Mouse (Mus musculus): Measurements from ENCODE around the gene Klhdc1. TPM values are rescaled to one million over a fixed set of nuclear protein-coding genes. Genes with fewer than 3 reads are reported as not detected.

Gene Klhdc1
- polyA plus RNA-seq, 1 experiment: 8.1 TPM

DNA sequence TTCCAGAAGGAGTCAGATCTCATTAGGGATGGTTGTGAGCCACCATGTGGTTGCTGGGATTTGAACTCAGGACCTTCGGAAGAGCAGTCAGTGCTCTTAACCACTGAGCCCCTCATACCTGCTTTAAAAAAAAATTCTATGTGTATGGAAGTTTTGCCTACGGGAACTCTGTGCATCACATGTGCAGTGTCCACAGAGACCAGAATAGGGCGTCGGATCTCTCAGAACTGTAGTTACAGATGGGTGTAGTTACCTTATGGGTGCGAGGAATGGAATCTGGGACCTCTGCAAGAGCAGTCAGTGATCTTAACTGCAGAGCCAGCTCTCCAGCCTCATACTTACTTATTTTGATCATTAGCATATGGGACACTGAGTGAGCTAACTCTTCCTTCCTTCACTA, 21.3 kb downstream of the Klhdc1 start:
- H3K36me3 ChIP-seq (ENCODE audit: control insufficient read depth, insufficient read depth): no peaks in the 10 kb centered on the region
- TF ChIP-seq POLR2A (IDR thresholded peaks at IDR 0.05; ENCODE audit: insufficient read length, low read depth) (no peak), POLR2AphosphoS2 (IDR thresholded peaks at IDR 0.05; ENCODE audit: insufficient read length, low read depth) (no peak), REST (IDR thresholded peaks at IDR 0.05; ENCODE audit: insufficient read depth, insufficient read length) (no peak), E2F4 (IDR thresholded peaks at IDR 0.05; ENCODE audit: insufficient read depth) (no peak), MYOG (IDR thresholded peaks at IDR 0.05; ENCODE audit: control insufficient read depth in 1 of 3, insufficient read depth in 1 of 3, insufficient read length in 2 of 3, low read depth in 2 of 3) (no peak), CEBPB (IDR thresholded peaks at IDR 0.05; ENCODE audit: insufficient read depth, poor library complexity, severe bottlenecking) (no peak), TCF12 (IDR thresholded peaks at IDR 0.05; ENCODE audit: insufficient read depth, poor library complexity, severe bottlenecking) (no peak), MAX (IDR thresholded peaks at IDR 0.05; ENCODE audit: low read depth) (no peak), SRF (IDR thresholded peaks at IDR 0.05; ENCODE audit: control insufficient read depth, insufficient read length, low read depth) (no peak), MYOD1 (IDR thresholded peaks at IDR 0.05; ENCODE audit: control insufficient read depth in 1 of 3, insufficient read length in 2 of 3, low read depth in 2 of 3) (no peak), TCF3 (IDR thresholded peaks at IDR 0.05; ENCODE audit: insufficient read length, low read depth) (no peak), USF1 (IDR thresholded peaks at IDR 0.05; ENCODE audit: low read depth) (no peak)
- H3ac ChIP-seq (ENCODE audit: control insufficient read depth, insufficient read length): no peak overlapping the region
- no peaks in the 10 kb centered on the region for H3K27me3 ChIP-seq (ENCODE audit: control insufficient read depth, insufficient read depth, insufficient read length)
- no peak overlapping the region for H3K4me2 ChIP-seq (ENCODE audit: low read depth)
- H3K4me3 ChIP-seq: no peak overlapping the region
- no peaks in the 10 kb centered on the region for H3K79me2 ChIP-seq (ENCODE audit: control insufficient read depth, insufficient read depth)

DNA sequence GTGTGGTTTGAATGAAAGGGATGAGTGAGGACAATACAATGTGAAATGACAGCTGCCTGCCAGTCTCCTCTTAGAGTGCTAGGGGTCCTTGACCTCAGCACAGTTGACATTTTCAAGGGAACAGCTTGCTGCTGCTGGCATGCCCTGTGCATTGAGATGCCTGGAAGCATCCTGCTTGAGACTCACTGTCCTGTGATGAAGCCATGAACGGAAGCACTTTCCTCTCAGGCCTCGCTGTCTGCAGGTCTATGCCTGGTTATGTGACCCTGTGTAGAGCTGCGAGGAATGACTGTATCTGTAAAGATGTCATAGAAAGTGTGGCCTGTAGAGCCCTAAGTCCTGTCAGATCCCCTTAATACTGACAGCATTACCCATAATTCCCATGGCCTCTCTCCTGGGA, 24.1 kb downstream of the Klhdc1 start:
- no peaks in the 10 kb centered on the region for H3K27me3 ChIP-seq (ENCODE audit: control insufficient read depth, insufficient read depth, insufficient read length)
- no peak overlapping the region for H3ac ChIP-seq (ENCODE audit: control insufficient read depth, insufficient read length)
- H3K36me3 ChIP-seq (ENCODE audit: control insufficient read depth, insufficient read depth): no peaks in the 10 kb centered on the region
- TF ChIP-seq SRF (IDR thresholded peaks at IDR 0.05; ENCODE audit: control insufficient read depth, insufficient read length, low read depth) (no peak), MYOD1 (IDR thresholded peaks at IDR 0.05; ENCODE audit: control insufficient read depth in 1 of 3, insufficient read length in 2 of 3, low read depth in 2 of 3) (no peak), E2F4 (IDR thresholded peaks at IDR 0.05; ENCODE audit: insufficient read depth) (no peak), POLR2A (IDR thresholded peaks at IDR 0.05; ENCODE audit: insufficient read length, low read depth) (no peak)
- no peak overlapping the region for H3K4me3 ChIP-seq
- H3K4me2 ChIP-seq (ENCODE audit: low read depth): no peak overlapping the region
- no peaks in the 10 kb centered on the region for H3K79me2 ChIP-seq (ENCODE audit: control insufficient read depth, insufficient read depth)

DNA sequence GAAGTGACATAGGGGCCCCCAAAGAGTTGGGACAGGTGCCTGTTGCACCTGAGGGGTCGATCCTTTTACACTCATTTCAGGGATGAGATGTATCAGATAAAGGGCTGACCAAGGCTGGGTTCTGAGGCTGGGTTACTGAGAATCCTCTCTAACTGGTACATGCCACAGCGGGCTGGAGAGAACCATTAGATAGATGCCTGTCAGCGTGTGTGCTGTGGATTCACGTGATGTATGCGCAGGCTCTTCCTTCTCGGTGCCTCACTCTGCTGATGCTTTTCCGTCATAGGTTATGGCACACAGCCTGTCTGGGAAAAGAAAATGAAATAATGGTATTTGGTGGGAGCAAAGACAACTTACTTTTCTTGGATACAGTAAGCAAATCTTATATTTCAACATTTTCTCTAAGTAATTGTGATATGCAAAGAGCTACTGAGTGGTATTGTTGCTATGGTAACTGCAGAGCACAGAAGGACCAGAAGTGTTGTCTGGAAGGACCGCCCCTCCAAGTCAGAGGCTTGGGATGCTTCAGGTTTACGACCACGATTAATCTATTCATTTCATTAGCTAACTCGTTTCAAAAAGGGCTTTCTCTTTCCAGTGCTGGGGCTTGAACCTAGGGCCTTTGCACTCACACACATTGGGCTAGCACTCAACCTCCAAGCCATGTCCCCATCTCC, 27.1 kb downstream of the Klhdc1 start:
- Histone ChIP-seq H3K4me3 (no peak overlapping the region), H3K79me2 (ENCODE audit: control insufficient read depth, insufficient read depth) (no peaks in the 10 kb centered on the region), H3K4me2 (ENCODE audit: low read depth) (no peak overlapping the region), H3K27me3 (ENCODE audit: control insufficient read depth, insufficient read depth, insufficient read length) (no peaks in the 10 kb centered on the region), H3K36me3 (ENCODE audit: control insufficient read depth, insufficient read depth) (no peaks in the 10 kb centered on the region), H3ac (ENCODE audit: control insufficient read depth, insufficient read length) (no peak overlapping the region)
- TF ChIP-seq SRF (IDR thresholded peaks at IDR 0.05; ENCODE audit: control insufficient read depth, insufficient read length, low read depth) (no peak), CEBPB (IDR thresholded peaks at IDR 0.05; ENCODE audit: insufficient read depth, poor library complexity, severe bottlenecking) (no peak)

GRCm38 (mm10) chr12:69268956-69269355, 28.0 kb downstream of the Klhdc1 start:
- no peaks in the 10 kb centered on the region for H3K79me2 ChIP-seq (ENCODE audit: control insufficient read depth, insufficient read depth)
- H3K36me3 ChIP-seq (ENCODE audit: control insufficient read depth, insufficient read depth): no peaks in the 10 kb centered on the region
- no peak overlapping the region for H3ac ChIP-seq (ENCODE audit: control insufficient read depth, insufficient read length)
- H3K4me3 ChIP-seq: no peak overlapping the region
- TF ChIP-seq REST (IDR thresholded peaks at IDR 0.05; ENCODE audit: insufficient read depth, insufficient read length) (no peak), CEBPB (IDR thresholded peaks at IDR 0.05; ENCODE audit: insufficient read depth, poor library complexity, severe bottlenecking) (no peak), TCF12 (IDR thresholded peaks at IDR 0.05; ENCODE audit: insufficient read depth, poor library complexity, severe bottlenecking) (no peak), MYOG (IDR thresholded peaks at IDR 0.05; ENCODE audit: control insufficient read depth in 1 of 3, insufficient read depth in 1 of 3, insufficient read length in 2 of 3, low read depth in 2 of 3) (no peak), POLR2A (IDR thresholded peaks at IDR 0.05; ENCODE audit: insufficient read length, low read depth) (no peak), MAX (IDR thresholded peaks at IDR 0.05; ENCODE audit: low read depth) (no peak), TCF3 (IDR thresholded peaks at IDR 0.05; ENCODE audit: insufficient read length, low read depth) (no peak), POLR2AphosphoS2 (IDR thresholded peaks at IDR 0.05; ENCODE audit: insufficient read length, low read depth) (no peak), SRF (IDR thresholded peaks at IDR 0.05; ENCODE audit: control insufficient read depth, insufficient read length, low read depth) (no peak), MYOD1 (IDR thresholded peaks at IDR 0.05; ENCODE audit: control insufficient read depth in 1 of 3, insufficient read length in 2 of 3, low read depth in 2 of 3) (no peak), E2F4 (IDR thresholded peaks at IDR 0.05; ENCODE audit: insufficient read depth) (no peak), USF1 (IDR thresholded peaks at IDR 0.05; ENCODE audit: low read depth) (no peak)
- no peaks in the 10 kb centered on the region for H3K27me3 ChIP-seq (ENCODE audit: control insufficient read depth, insufficient read depth, insufficient read length)
- no peak overlapping the region for H3K4me2 ChIP-seq (ENCODE audit: low read depth)

GRCm38 (mm10) chr12:69279931-69280469, 39.0 kb downstream of the Klhdc1 start:
- no peak for TF ChIP-seq POLR2A (IDR thresholded peaks at IDR 0.05; ENCODE audit: insufficient read length, low read depth)
- no peak for TF ChIP-seq SRF (IDR thresholded peaks at IDR 0.05; ENCODE audit: control insufficient read depth, insufficient read length, low read depth)
- no peak for TF ChIP-seq MYOG (IDR thresholded peaks at IDR 0.05; ENCODE audit: control insufficient read depth in 1 of 3, insufficient read depth in 1 of 3, insufficient read length in 2 of 3, low read depth in 2 of 3)
- TF ChIP-seq MYOD1 (IDR thresholded peaks at IDR 0.05; ENCODE audit: control insufficient read depth in 1 of 3, insufficient read length in 2 of 3, low read depth in 2 of 3): no peak
- no peak for TF ChIP-seq CEBPB (IDR thresholded peaks at IDR 0.05; ENCODE audit: insufficient read depth, poor library complexity, severe bottlenecking)
- TF ChIP-seq E2F4 (IDR thresholded peaks at IDR 0.05; ENCODE audit: insufficient read depth): no peak
- TF ChIP-seq POLR2AphosphoS2 (IDR thresholded peaks at IDR 0.05; ENCODE audit: insufficient read length, low read depth): no peak
- TF ChIP-seq REST (IDR thresholded peaks at IDR 0.05; ENCODE audit: insufficient read depth, insufficient read length): no peak
- no peak for TF ChIP-seq TCF12 (IDR thresholded peaks at IDR 0.05; ENCODE audit: insufficient read depth, poor library complexity, severe bottlenecking)
- no peak for TF ChIP-seq USF1 (IDR thresholded peaks at IDR 0.05; ENCODE audit: low read depth)
- TF ChIP-seq TCF3 (IDR thresholded peaks at IDR 0.05; ENCODE audit: insufficient read length, low read depth): no peak
- TF ChIP-seq MAX (IDR thresholded peaks at IDR 0.05; ENCODE audit: low read depth): no peak
- H3ac ChIP-seq (ENCODE audit: control insufficient read depth, insufficient read length): no peak overlapping the region
- H3K4me2 ChIP-seq (ENCODE audit: low read depth): no peak overlapping the region
- no peaks in the 10 kb centered on the region for H3K79me2 ChIP-seq (ENCODE audit: control insufficient read depth, insufficient read depth)
- no peaks in the 10 kb centered on the region for H3K27me3 ChIP-seq (ENCODE audit: control insufficient read depth, insufficient read depth, insufficient read length)
- no peaks in the 10 kb centered on the region for H3K36me3 ChIP-seq (ENCODE audit: control insufficient read depth, insufficient read depth)
- no peak overlapping the region for H3K4me3 ChIP-seq

Data from myocyte (in vitro differentiated cells).